Mouse (Mus musculus): ENCODE data around the gene Mtrex. TPM values are rescaled to one million over a fixed set of nuclear protein-coding genes. Genes with fewer than 3 reads are reported as not detected.

Gene Mtrex
- polyA plus RNA-seq, 2 experiments, result 50.8 to 60.2 TPM

- ATAC-seq (ENCODE audit: low FRiP score, low read depth) (no peak), DNase-seq (ENCODE audit: low spot score) (no peak)
- Histone ChIP-seq H3K27ac (replicated peaks; ENCODE audit: low read depth, low read length) (no peak overlapping the region), H3K27me3 (ENCODE audit: control insufficient read depth, insufficient read depth, low read length) (no peaks in the 10 kb centered on the region), H3K4me1 (ENCODE audit: control insufficient read depth, insufficient read depth, low read length) (no peaks in the 10 kb centered on the region), H3K9ac (ENCODE audit: low read depth, low read length, severe bottlenecking) (no peak overlapping the region), H3K36me3 (ENCODE audit: control insufficient read depth, insufficient read depth, low read length) (no peaks in the 10 kb centered on the region), H3K4me2 (replicated peaks; ENCODE audit: low read depth, low read length, severe bottlenecking) (no peak overlapping the region), H3K9me3 (ENCODE audit: control insufficient read depth, low read length) (no peaks in the 10 kb centered on the region), H3K4me3 (replicated peaks; ENCODE audit: low read length) (no peak overlapping the region)
- WGBS, result 74% methylated on average over 6 of the region's 6 CpGs
- TF ChIP-seq POLR2A (IDR thresholded peaks at IDR 0.05; ENCODE audit: borderline replicate concordance, extremely low read depth, insufficient read depth, insufficient read length), result no peak
Measured at GRCm38 (mm10) chr13:112823236-112823910, 103.8 kb downstream of the Mtrex start.

- TF ChIP-seq POLR2A (IDR thresholded peaks at IDR 0.05; ENCODE audit: borderline replicate concordance, extremely low read depth, insufficient read depth, insufficient read length), result no peak
- Histone ChIP-seq H3K27ac (replicated peaks; ENCODE audit: low read depth, low read length) (no peak overlapping the region), H3K4me3 (replicated peaks; ENCODE audit: low read length) (no peak overlapping the region), H3K27me3 (ENCODE audit: control insufficient read depth, insufficient read depth, low read length) (no peaks in the 10 kb centered on the region), H3K9ac (ENCODE audit: low read depth, low read length, severe bottlenecking) (no peak overlapping the region), H3K9me3 (ENCODE audit: control insufficient read depth, low read length) (no peaks in the 10 kb centered on the region), H3K4me2 (replicated peaks; ENCODE audit: low read depth, low read length, severe bottlenecking) (no peak overlapping the region), H3K36me3 (ENCODE audit: control insufficient read depth, insufficient read depth, low read length) (no peaks in the 10 kb centered on the region), H3K4me1 (ENCODE audit: control insufficient read depth, insufficient read depth, low read length) (no peaks in the 10 kb centered on the region)
- WGBS, result 67% methylated on average over 3 of the region's 3 CpGs
- ATAC-seq (ENCODE audit: low FRiP score, low read depth), result no peak
- DNase-seq (ENCODE audit: low spot score), result no peak
Measured at GRCm38 (mm10) chr13:112822413-112822812, 104.8 kb downstream of the Mtrex start.

DNA sequence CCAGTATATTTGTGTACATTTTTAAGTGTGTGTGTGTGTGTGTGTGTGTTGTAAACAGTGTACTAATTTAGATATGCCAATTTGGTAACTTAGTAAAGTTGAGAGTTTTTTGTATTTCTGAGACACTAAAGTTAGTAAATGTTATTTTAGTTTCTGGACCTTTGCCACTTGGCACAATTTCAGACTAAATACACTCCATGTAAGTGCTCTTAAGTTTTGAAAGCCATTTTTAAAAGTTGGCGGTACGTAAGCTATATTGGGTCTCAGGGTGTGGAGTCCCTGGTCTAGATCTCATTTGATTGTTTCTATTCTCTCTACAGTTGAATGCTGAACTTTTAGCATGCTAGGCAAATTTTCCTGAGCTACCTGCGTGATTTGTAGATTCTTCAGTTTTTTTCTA, 109.1 kb downstream of the Mtrex start:
- TF ChIP-seq POLR2A (IDR thresholded peaks at IDR 0.05; ENCODE audit: borderline replicate concordance, extremely low read depth, insufficient read depth, insufficient read length), result no peak
- WGBS, result 66% methylated on average over 3 of the region's 3 CpGs
- no peaks in the 10 kb centered on the region for H3K9me3 ChIP-seq (ENCODE audit: control insufficient read depth, low read length)

More for the DNA sequence above, 109.1 kb downstream of the Mtrex start:
- no peak overlapping the region for H3K9ac ChIP-seq (ENCODE audit: low read depth, low read length, severe bottlenecking)
- no peaks in the 10 kb centered on the region for H3K36me3 ChIP-seq (ENCODE audit: control insufficient read depth, insufficient read depth, low read length)
- no peak overlapping the region for H3K27ac ChIP-seq (replicated peaks; ENCODE audit: low read depth, low read length)
- H3K27me3 ChIP-seq (ENCODE audit: control insufficient read depth, insufficient read depth, low read length), result no peaks in the 10 kb centered on the region
- no peak overlapping the region for H3K4me3 ChIP-seq (replicated peaks; ENCODE audit: low read length)
- no peak overlapping the region for H3K4me2 ChIP-seq (replicated peaks; ENCODE audit: low read depth, low read length, severe bottlenecking)
- H3K4me1 ChIP-seq (ENCODE audit: control insufficient read depth, insufficient read depth, low read length), result no peaks in the 10 kb centered on the region
- DNase-seq (ENCODE audit: low spot score), result no peak
- no peak for ATAC-seq (ENCODE audit: low FRiP score, low read depth)

Other genes with a start within 250 kb of the Mtrex start
- gene Plpp1, start 126.6 kb downstream of the Mtrex start, polyA plus RNA-seq (2012; rRNA removed), result 48.8 and 52.9 TPM in 2 replicates
- 66.0 and 70.9 TPM in 2 replicates for gene Plpp1, start 126.6 kb downstream of the Mtrex start, polyA plus RNA-seq (2014; fragmentation: Nextera tagmentation; extraction: Ambion mirVana)
- 10.4 and 13.2 TPM in 2 replicates for gene Dhx29, start 56 bp upstream of the Mtrex start, polyA plus RNA-seq (2012; rRNA removed)
- 20.5 and 24.6 TPM in 2 replicates for gene Dhx29, start 56 bp upstream of the Mtrex start, polyA plus RNA-seq (2014; fragmentation: Nextera tagmentation; extraction: Ambion mirVana)
- 0.60 and 0.80 TPM in 2 replicates for gene Ccno, start 60.4 kb upstream of the Mtrex start, polyA plus RNA-seq (2012; rRNA removed)
- gene Ccno, start 60.4 kb upstream of the Mtrex start, polyA plus RNA-seq (2014; fragmentation: Nextera tagmentation; extraction: Ambion mirVana), result 0.22 and 0.29 TPM in 2 replicates
- gene Mcidas, start 66.4 kb upstream of the Mtrex start, polyA plus RNA-seq (2012; rRNA removed), result not detected in 2 replicates
- not detected in 2 replicates for gene Mcidas, start 66.4 kb upstream of the Mtrex start, polyA plus RNA-seq (2014; fragmentation: Nextera tagmentation; extraction: Ambion mirVana)
- gene Cdc20b, start 107.7 kb upstream of the Mtrex start, polyA plus RNA-seq (2012; rRNA removed), result 0.04 TPM in 1 of 2 replicates, not detected in the other
- gene Cdc20b, start 107.7 kb upstream of the Mtrex start, polyA plus RNA-seq (2014; fragmentation: Nextera tagmentation; extraction: Ambion mirVana), result not detected in 2 replicates
- 76.4 and 132 TPM in 2 replicates for gene Gpx8, start 119.0 kb upstream of the Mtrex start, polyA plus RNA-seq (2012; rRNA removed)
- gene Gpx8, start 119.0 kb upstream of the Mtrex start, polyA plus RNA-seq (2014; fragmentation: Nextera tagmentation; extraction: Ambion mirVana), result 218 and 220 TPM in 2 replicates
- gene Gzma, start 173.6 kb upstream of the Mtrex start, polyA plus RNA-seq (2012; rRNA removed), result 0.16 TPM in 1 of 2 replicates, not detected in the other
- gene Gzma, start 173.6 kb upstream of the Mtrex start, polyA plus RNA-seq (2014; fragmentation: Nextera tagmentation; extraction: Ambion mirVana), result not detected in 2 replicates